Mouse (Mus musculus) embryonic fibroblast, embryonic 13.5 days (primary cell): ENCODE results near the gene Srsf3.

Experiments used
- CTCF ChIP-seq: IDR thresholded peaks from 2 replicates; pipeline ENCODE4 v1.5.1; 2011; ENCODE audit warnings: mild to moderate bottlenecking, control low read depth, low read length, moderate library complexity, borderline replicate concordance; ENCODE audit not compliant: insufficient read depth
- POLR2A ChIP-seq: IDR thresholded peaks from 2 replicates; pipeline ENCODE4 v1.6.1; 2011; ENCODE audit warnings: low read depth, mild to moderate bottlenecking, control low read depth, low read length, moderate library complexity

- TF ChIP-seq CTCF: no peak
- TF ChIP-seq POLR2A: no peak
Observed at GRCm38 (mm10) chr17:29071820-29072219, 39.4 kb downstream of the Srsf3 start.
